Mouse (Mus musculus) lung, postnatal 0 days (tissue): ENCODE measurements around the gene Tmem216.

Source experiments
- CTCF ChIP-seq: IDR thresholded peaks from 2 replicates; pipeline ENCODE4 v1.5.1; 2016; ENCODE audit warnings: antibody characterized with exemption, mild to moderate bottlenecking
- EP300 ChIP-seq: IDR thresholded peaks from 2 replicates; pipeline ENCODE4 v1.6.1; 2016; ENCODE audit warnings: antibody characterized with exemption, mild to moderate bottlenecking, control low read depth

GRCm38 (mm10) chr19:10521926-10522325 lies 34.1 kb downstream of the Tmem216 start:
- TF ChIP-seq CTCF = no peak
- no peak for TF ChIP-seq EP300
